Mouse (Mus musculus): ENCODE measurements around the gene S100a14. TPM values are rescaled to one million over a fixed set of nuclear protein-coding genes. Genes with fewer than 3 reads are reported as not detected.

S100a14 gene
- polyA plus RNA-seq, 1 experiment from 2014 or later, result 0.91 TPM

DNA sequence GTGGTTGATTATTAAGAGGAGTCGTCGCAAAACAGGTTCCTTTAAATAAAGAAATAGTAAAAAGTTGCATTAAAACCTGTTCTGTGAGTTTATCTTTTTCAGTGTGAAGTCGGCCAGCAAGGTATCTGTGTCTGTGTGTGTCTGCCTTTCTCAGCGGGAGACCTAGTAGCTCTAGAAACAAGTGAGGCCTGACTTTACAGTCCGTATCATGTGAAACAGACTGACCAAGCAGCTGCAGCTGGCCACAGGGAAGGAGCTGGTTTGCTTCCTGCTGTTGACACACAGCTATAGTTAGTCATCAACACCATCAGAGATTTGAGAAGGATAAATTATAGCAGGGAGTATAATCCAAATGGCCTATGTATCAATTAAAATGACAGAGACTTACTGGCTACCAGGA lies 5.1 kb downstream of the S100a14 start:
- no peak for DNase-seq (ENCODE audit: low spot score)
- Histone ChIP-seq H3K9me3 (ENCODE audit: control insufficient read depth, low read length) (no peaks in the 10 kb centered on the region), H3K4me3 (ENCODE audit: low read depth, low read length) (no peak overlapping the region), H3K4me1 (replicated peaks; ENCODE audit: control insufficient read depth, insufficient read depth, low read length) (no peaks in the 10 kb centered on the region), H3K27me3 (replicated peaks; ENCODE audit: control insufficient read depth, insufficient read depth, low read length) (no peaks in the 10 kb centered on the region), H3K9ac (ENCODE audit: low read length) (no peak overlapping the region), H3K36me3 (ENCODE audit: control insufficient read depth, insufficient read depth, low read length) (no peaks in the 10 kb centered on the region), H3K4me2 (ENCODE audit: low read length) (no peak overlapping the region), H3K27ac (ENCODE audit: low read depth) (no peak overlapping the region)
- ATAC-seq (replicated peaks; ENCODE audit: low FRiP score, low TSS enrichment, low read depth), result no peak
- WGBS, result 67% methylated on average over 5 of the region's 5 CpGs

DNA sequence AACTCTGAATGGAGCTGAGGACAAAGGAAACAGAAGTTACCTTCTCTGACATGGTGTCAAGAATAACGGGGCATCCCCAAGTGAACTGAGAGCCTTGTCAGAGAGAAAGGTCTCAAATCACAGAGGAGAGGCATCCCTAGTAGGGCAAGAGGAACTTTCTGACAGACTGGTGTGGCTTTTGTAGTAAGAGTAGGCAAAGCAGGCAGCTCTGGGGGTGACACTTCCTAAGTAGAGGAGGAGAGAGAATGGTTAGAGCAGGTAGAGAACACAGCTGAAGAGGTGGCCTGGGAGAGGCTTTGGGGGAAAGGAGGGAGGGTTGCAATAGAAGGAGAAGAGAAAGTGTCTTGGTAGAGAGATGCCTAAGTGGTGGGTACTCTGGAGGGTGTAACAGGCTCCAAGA lies 8.8 kb downstream of the S100a14 start:
- Histone ChIP-seq H3K9ac (ENCODE audit: low read length) (no peak overlapping the region), H3K9me3 (ENCODE audit: control insufficient read depth, low read length) (no peaks in the 10 kb centered on the region), H3K27ac (ENCODE audit: low read depth) (no peak overlapping the region), H3K4me1 (replicated peaks; ENCODE audit: control insufficient read depth, insufficient read depth, low read length) (peaks cover 8% of the 10 kb centered on the region), H3K4me3 (ENCODE audit: low read depth, low read length) (no peak overlapping the region), H3K27me3 (replicated peaks; ENCODE audit: control insufficient read depth, insufficient read depth, low read length) (no peaks in the 10 kb centered on the region), H3K36me3 (ENCODE audit: control insufficient read depth, insufficient read depth, low read length) (no peaks in the 10 kb centered on the region), H3K4me2 (ENCODE audit: low read length) (no peak overlapping the region)
- DNase-seq (ENCODE audit: low spot score) (no peak), ATAC-seq (replicated peaks; ENCODE audit: low FRiP score, low TSS enrichment, low read depth) (no peak)
- WGBS, result 83% methylated on average over 1 of the region's 1 CpGs

DNA sequence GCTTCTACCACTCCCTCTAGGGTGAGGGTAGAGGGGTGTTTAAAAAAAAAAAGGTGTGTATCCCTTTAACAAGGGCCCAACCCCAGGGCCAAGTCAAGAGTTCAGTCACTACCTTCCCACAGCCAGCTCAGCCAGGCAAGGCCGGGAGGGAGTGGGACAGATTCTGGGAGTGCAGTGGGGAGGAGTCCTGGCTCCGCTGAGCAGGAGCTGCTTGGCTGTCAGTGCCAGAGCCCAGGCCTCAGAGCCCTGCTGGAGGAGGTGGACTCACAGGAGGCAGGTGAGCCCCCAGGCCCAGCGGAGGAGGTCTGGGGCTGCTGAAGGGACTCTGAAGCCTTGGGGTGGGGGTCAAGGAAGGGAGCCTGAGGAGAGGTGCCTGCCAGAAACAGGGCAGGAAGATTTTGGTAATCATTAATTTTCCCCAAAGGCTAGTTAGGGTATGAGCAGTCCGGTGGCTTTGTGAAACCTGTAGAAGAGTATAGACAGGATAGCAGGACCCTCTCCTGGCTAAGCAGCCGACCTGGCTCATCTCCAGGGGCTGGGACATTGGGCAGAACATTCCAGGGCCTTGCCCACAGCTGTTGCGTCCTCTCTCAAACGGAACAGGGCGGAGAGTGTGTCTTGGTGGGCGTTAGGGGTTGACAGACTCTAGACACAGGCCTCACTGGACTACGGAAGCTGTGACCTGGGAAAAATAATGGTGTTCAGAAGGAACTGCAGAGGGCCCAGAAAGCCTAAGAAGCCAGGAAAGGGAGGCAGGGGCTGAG lies 10.7 kb downstream of the S100a14 start, which contains the start of gene S100a16:
Gene S100a16 (plus strand): TSS at position 114 of the 764 bp plus-strand sequence.
- DNase-seq (ENCODE audit: low spot score), result peak; percentile 70
- peak within 1 kb of the TSS; percentile 20 for H3K4me3 ChIP-seq (ENCODE audit: low read depth, low read length)
- WGBS, result 31% methylated on average over 10 of the region's 10 CpGs
- no peaks in the 10 kb centered on the region for H3K27me3 ChIP-seq (replicated peaks; ENCODE audit: control insufficient read depth, insufficient read depth, low read length)
- H3K4me2 ChIP-seq (ENCODE audit: low read length), result peak within 1 kb of the TSS; percentile 39
- H3K4me1 ChIP-seq (replicated peaks; ENCODE audit: control insufficient read depth, insufficient read depth, low read length), result peaks cover 8% of the 10 kb centered on the region
- no peaks in the 10 kb centered on the region for H3K36me3 ChIP-seq (ENCODE audit: control insufficient read depth, insufficient read depth, low read length)
- ATAC-seq (replicated peaks; ENCODE audit: low FRiP score, low TSS enrichment, low read depth), result peak; percentile 85
- H3K9me3 ChIP-seq (ENCODE audit: control insufficient read depth, low read length), result no peaks in the 10 kb centered on the region
- peak within 1 kb of the TSS; percentile 25; the same call in 1 of the 2 replicates for H3K27ac ChIP-seq (ENCODE audit: low read depth)
- H3K9ac ChIP-seq (ENCODE audit: low read length), result no peak within 1 kb of the TSS; the same call in none of the 2 replicates

DNA sequence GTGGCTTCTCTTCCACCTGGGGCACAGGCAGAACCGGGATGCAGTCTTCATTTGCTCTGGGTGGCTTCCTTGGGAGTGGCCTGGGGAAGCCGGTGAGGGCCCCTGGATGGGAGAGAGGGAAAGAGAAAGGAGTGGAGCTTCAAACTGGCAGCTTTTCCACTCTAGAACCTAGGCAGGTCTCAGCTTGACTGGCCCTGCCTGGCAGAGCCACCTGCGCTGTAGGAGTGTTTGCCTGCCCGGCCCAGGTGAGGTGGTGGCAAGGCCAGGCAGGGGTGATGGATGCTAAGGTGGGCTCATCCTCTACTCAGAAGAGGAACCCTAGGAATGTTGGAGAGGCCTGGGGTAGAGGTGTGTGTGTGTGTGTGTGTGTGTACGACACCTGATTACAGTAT lies 11.2 kb downstream of the S100a14 start:
- Histone ChIP-seq H3K9me3 (ENCODE audit: control insufficient read depth, low read length) (no peaks in the 10 kb centered on the region), H3K9ac (ENCODE audit: low read length) (no peak overlapping the region; the same call in none of the 2 replicates), H3K27me3 (replicated peaks; ENCODE audit: control insufficient read depth, insufficient read depth, low read length) (no peaks in the 10 kb centered on the region), H3K4me1 (replicated peaks; ENCODE audit: control insufficient read depth, insufficient read depth, low read length) (peaks cover 8% of the 10 kb centered on the region), H3K4me2 (ENCODE audit: low read length) (peak overlapping the region; percentile 39), H3K4me3 (ENCODE audit: low read depth, low read length) (peak overlapping the region; percentile 20; the same call in 1 of the 2 replicates), H3K36me3 (ENCODE audit: control insufficient read depth, insufficient read depth, low read length) (no peaks in the 10 kb centered on the region), H3K27ac (ENCODE audit: low read depth) (peak overlapping the region; percentile 25; the same call in 1 of the 2 replicates)
- 0 out of 2 replicates have a peak, but pooled peaks have one; percentile 21 for ATAC-seq (replicated peaks; ENCODE audit: low FRiP score, low TSS enrichment, low read depth)
- no peak for DNase-seq (ENCODE audit: low spot score)
- WGBS, result 72% methylated on average over 5 of the region's 5 CpGs

DNA sequence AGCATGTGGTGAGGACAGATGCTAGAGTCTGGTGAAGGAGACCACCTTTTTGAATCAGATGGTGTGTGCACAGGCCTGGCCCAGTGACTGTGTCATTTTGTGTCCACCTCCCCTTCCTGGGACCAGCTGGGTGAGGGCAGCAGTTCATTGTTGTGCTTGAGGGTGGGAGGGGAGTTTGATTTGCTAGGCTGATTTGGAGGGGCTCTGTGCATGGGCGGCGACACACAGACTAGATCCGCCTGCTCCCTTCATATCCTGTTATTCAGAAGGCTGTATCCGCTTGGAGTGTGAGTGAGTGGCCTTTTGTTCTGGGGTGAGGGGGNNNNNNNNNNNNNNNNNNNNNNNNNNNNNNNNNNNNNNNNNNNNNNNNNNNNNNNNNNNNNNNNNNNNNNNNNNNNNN lies 14.2 kb downstream of the S100a14 start:
- 0 out of 2 replicates have a peak, but pooled peaks have one; percentile 12 for ATAC-seq (replicated peaks; ENCODE audit: low FRiP score, low TSS enrichment, low read depth)
- 0 out of 2 replicates have a peak overlapping the region, but pooled peaks have one; percentile 5 for H3K4me2 ChIP-seq (ENCODE audit: low read length)
- H3K27me3 ChIP-seq (replicated peaks; ENCODE audit: control insufficient read depth, insufficient read depth, low read length), result no peaks in the 10 kb centered on the region
- no peaks in the 10 kb centered on the region for H3K9me3 ChIP-seq (ENCODE audit: control insufficient read depth, low read length)
- no peak overlapping the region for H3K27ac ChIP-seq (ENCODE audit: low read depth)
- peak overlapping the region; percentile 18; the same call in 1 of the 2 replicates for H3K9ac ChIP-seq (ENCODE audit: low read length)
- 67% methylated on average over 4 of the region's 4 CpGs for WGBS
- H3K4me3 ChIP-seq (ENCODE audit: low read depth, low read length), result no peak overlapping the region
- H3K36me3 ChIP-seq (ENCODE audit: control insufficient read depth, insufficient read depth, low read length), result no peaks in the 10 kb centered on the region
- peaks cover 8% of the 10 kb centered on the region for H3K4me1 ChIP-seq (replicated peaks; ENCODE audit: control insufficient read depth, insufficient read depth, low read length)
- no peak for DNase-seq (ENCODE audit: low spot score)

DNA sequence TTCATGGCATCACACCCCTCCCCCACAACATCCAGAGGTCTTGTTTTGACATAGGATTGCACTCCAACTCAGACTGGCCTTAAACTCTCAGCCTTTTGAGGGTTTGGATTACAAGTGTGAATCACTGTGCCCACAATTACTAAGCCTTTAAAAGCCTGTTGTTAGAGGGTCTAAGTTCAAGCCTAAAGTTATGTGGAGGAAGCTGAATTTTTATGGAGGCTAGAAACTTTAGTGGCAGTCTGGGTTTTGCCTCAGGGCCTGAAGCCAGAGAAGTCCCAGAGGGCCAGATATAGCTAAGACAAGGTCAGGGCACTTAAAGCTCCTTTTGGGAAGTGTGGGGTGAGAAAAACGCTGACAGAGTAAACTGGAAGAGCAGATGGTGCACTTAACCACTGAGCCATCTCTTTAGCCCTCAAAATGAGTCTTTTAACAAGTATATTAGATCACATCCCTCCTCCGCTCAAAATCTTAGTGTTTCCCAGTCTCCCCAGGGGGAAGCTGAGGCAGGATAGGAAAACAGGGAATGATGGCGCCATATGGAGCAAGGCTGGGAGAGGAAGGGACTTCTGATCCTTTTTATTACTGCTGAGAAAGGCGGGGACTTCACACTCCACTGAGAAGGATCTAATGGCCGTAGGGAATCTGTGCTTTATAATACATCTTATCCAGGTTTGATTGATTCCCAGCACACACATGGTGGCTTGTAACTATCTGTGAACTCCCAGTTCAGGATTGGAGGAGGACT lies 23.2 kb downstream of the S100a14 start:
- Histone ChIP-seq H3K4me1 (replicated peaks; ENCODE audit: control insufficient read depth, insufficient read depth, low read length) (no peaks in the 10 kb centered on the region), H3K9me3 (ENCODE audit: control insufficient read depth, low read length) (no peaks in the 10 kb centered on the region), H3K27me3 (replicated peaks; ENCODE audit: control insufficient read depth, insufficient read depth, low read length) (no peaks in the 10 kb centered on the region), H3K9ac (ENCODE audit: low read length) (no peak overlapping the region), H3K36me3 (ENCODE audit: control insufficient read depth, insufficient read depth, low read length) (no peaks in the 10 kb centered on the region), H3K27ac (ENCODE audit: low read depth) (no peak overlapping the region), H3K4me2 (ENCODE audit: low read length) (no peak overlapping the region), H3K4me3 (ENCODE audit: low read depth, low read length) (no peak overlapping the region)
- DNase-seq (ENCODE audit: low spot score) (no peak), ATAC-seq (replicated peaks; ENCODE audit: low FRiP score, low TSS enrichment, low read depth) (no peak)
- 47% methylated on average over 5 of the region's 5 CpGs for WGBS

DNA sequence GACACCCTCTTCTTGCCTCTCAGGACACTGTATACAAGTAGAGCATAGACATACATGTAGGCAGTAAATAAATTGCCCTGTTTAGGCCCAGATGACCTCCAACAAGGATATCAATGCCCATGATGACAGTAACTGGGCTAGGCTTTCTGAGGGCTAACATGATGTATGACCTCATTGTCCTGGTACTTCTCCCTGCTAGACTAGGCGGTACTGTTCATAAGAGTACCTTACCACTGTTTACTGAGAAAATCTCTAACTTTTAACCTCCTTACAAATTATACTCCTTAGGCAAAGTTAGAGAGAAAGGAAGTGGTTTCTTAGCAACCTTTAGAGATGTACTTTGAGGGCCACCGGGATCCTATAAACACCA lies 23.8 kb downstream of the S100a14 start:
- Histone ChIP-seq H3K27me3 (replicated peaks; ENCODE audit: control insufficient read depth, insufficient read depth, low read length) (no peaks in the 10 kb centered on the region), H3K4me1 (replicated peaks; ENCODE audit: control insufficient read depth, insufficient read depth, low read length) (no peaks in the 10 kb centered on the region), H3K9ac (ENCODE audit: low read length) (no peak overlapping the region), H3K4me3 (ENCODE audit: low read depth, low read length) (no peak overlapping the region), H3K4me2 (ENCODE audit: low read length) (no peak overlapping the region), H3K27ac (ENCODE audit: low read depth) (no peak overlapping the region), H3K9me3 (ENCODE audit: control insufficient read depth, low read length) (no peaks in the 10 kb centered on the region), H3K36me3 (ENCODE audit: control insufficient read depth, insufficient read depth, low read length) (no peaks in the 10 kb centered on the region)
- WGBS, result 83% methylated on average over 2 of the region's 2 CpGs
- ATAC-seq (replicated peaks; ENCODE audit: low FRiP score, low TSS enrichment, low read depth) (no peak), DNase-seq (ENCODE audit: low spot score) (no peak)

DNA sequence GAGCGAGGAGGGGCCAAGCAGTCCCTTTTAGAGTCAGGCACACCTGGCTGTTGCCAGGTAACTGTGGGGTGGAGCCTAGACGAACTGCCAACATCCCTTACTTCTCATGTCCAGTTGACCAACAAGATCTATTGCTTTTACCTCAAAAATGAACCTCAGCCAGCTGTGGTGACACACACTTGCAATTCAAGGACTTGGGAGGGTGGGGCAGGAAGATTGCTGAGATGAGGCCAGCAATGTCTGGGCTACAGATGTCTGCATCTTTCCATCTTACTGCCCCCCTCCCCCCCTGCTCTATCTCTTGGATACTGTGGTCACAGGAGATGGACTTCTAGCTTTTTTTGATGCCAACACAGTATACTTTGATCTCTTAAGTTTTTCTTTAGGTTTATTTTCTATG lies 25.6 kb downstream of the S100a14 start:
- no peak overlapping the region for H3K27ac ChIP-seq (ENCODE audit: low read depth)
- no peak overlapping the region for H3K4me3 ChIP-seq (ENCODE audit: low read depth, low read length)
- H3K4me1 ChIP-seq (replicated peaks; ENCODE audit: control insufficient read depth, insufficient read depth, low read length), result no peaks in the 10 kb centered on the region
- H3K9me3 ChIP-seq (ENCODE audit: control insufficient read depth, low read length), result no peaks in the 10 kb centered on the region
- no peak overlapping the region for H3K9ac ChIP-seq (ENCODE audit: low read length)
- no peak for ATAC-seq (replicated peaks; ENCODE audit: low FRiP score, low TSS enrichment, low read depth)
- no peaks in the 10 kb centered on the region for H3K36me3 ChIP-seq (ENCODE audit: control insufficient read depth, insufficient read depth, low read length)
- DNase-seq (ENCODE audit: low spot score), result no peak
- no peaks in the 10 kb centered on the region for H3K27me3 ChIP-seq (replicated peaks; ENCODE audit: control insufficient read depth, insufficient read depth, low read length)
- 85% methylated on average over 2 of the region's 2 CpGs for WGBS
- no peak overlapping the region for H3K4me2 ChIP-seq (ENCODE audit: low read length)
